In the genomic region with DNA sequence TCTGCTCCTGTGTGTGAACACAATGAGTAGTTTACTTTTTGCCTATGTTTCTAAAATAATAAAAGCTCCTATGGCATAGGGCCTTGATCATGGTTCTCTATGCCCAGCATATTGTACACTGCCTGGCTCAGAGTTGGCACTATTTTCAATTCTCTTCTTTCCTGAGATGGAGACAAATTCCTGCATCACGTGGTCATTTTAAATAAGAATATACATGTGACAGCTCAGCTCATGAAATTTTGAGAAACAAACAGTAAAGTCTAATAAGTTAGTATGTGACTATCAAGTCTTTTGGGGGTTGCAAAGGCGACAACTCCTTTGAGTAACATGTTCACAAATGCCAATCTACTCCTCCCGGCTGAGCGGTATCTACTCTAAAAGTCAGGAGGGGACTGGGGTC, we compare ENCODE assay signal across 8 mouse cellular contexts. TPM values are rescaled to one million over a fixed set of nuclear protein-coding genes. Genes with fewer than 3 reads are reported as not detected.
A peak's percentile ranks its signal among the peaks of the same experiment; 100 is the strongest.
DNase-seq lines count a peak whose midpoint lies in the region; ATAC-seq and TF ChIP-seq lines count a peak whose summit lies in the region.

No protein-coding gene starts in this region.

- WGBS in heart, embryonic 15.5 days: under 1% methylated on average over 4 of the region's 4 CpGs
- 3% methylated on average over 4 of the region's 4 CpGs for WGBS in hindbrain, embryonic 11.5 days
- WGBS in midbrain, embryonic 11.5 days: under 1% methylated on average over 4 of the region's 4 CpGs

- H3K36me3 ChIP-seq in heart, embryonic 15.5 days: peaks cover 34% of the 10 kb centered on the region
- 0 out of 2 replicates have a peak, but pooled peaks cover 10% of the 10 kb centered on the region for H3K36me3 ChIP-seq in hindbrain, embryonic 11.5 days (ENCODE audit: control insufficient read depth, insufficient read depth, low read length)
- H3K36me3 ChIP-seq in midbrain, embryonic 11.5 days (ENCODE audit: control insufficient read depth, insufficient read depth, low read length): peaks cover 7% of the 10 kb centered on the region; the same call in 1 of the 2 replicates

- CTCF ChIA-PET in Patski (lab: Charles Lee): interaction anchor here (1.0 to 1.9 kb wide), 6 partner anchors 16 to 152 kb away, joined by 3 to 5 read pairs (median 4); no protein-coding TSS in a partner anchor

- TF ChIP-seq CTCF in Patski (IDR thresholded peaks at IDR 0.05): no peak

- no peaks in the 10 kb centered on the region for H3K27me3 ChIP-seq in heart, embryonic 15.5 days
- no peaks in the 10 kb centered on the region for H3K27me3 ChIP-seq in Patski
- H3K27me3 ChIP-seq in hindbrain, embryonic 11.5 days (ENCODE audit: control insufficient read depth, insufficient read depth, low read length): no peaks in the 10 kb centered on the region
- H3K27me3 ChIP-seq in midbrain, embryonic 11.5 days (ENCODE audit: control insufficient read depth, insufficient read depth, low read length): no peaks in the 10 kb centered on the region

- H3K9me3 ChIP-seq in heart, embryonic 15.5 days (replicated peaks): no peaks in the 10 kb centered on the region
- H3K9me3 ChIP-seq in hindbrain, embryonic 11.5 days (ENCODE audit: control insufficient read depth, low read length): no peaks in the 10 kb centered on the region
- no peaks in the 10 kb centered on the region for H3K9me3 ChIP-seq in midbrain, embryonic 11.5 days (ENCODE audit: control insufficient read depth, low read length)

- peak overlapping the region; percentile 94 for H3K27ac ChIP-seq in heart, embryonic 15.5 days
- no peak overlapping the region for H3K27ac ChIP-seq in hindbrain, embryonic 11.5 days (ENCODE audit: low read depth, low read length)
- no peak overlapping the region for H3K27ac ChIP-seq in midbrain, embryonic 11.5 days (ENCODE audit: low read depth, low read length)

- H3K9ac ChIP-seq in heart, embryonic 15.5 days: peak overlapping the region; percentile 80
- peak overlapping the region; percentile 86 for H3K9ac ChIP-seq in hindbrain, embryonic 11.5 days (ENCODE audit: low read depth, low read length)
- H3K9ac ChIP-seq in midbrain, embryonic 11.5 days (ENCODE audit: low read length): peak overlapping the region; percentile 79

- no peak for DNase-seq in heart, postnatal 14 days
- DNase-seq in Patski (ENCODE audit: low read depth, low spot score): peak; percentile 3
- DNase-seq in hindbrain, embryonic 11.5 days (ENCODE audit: low spot score): no peak
- no peak for DNase-seq in midbrain, embryonic 11.5 days (ENCODE audit: low spot score, missing footprints)
- no peak for DNase-seq in gastrocnemius, adult 18-20 months (ENCODE audit: low spot score)
- DNase-seq in layer of hippocampus, postnatal 14 days (ENCODE audit: low spot score in 2 of 2): no peak
- no peak for DNase-seq in thymus, postnatal 14 days

- peaks cover 32% of the 10 kb centered on the region for H3K4me1 ChIP-seq in heart, embryonic 15.5 days (replicated peaks)
- no peaks in the 10 kb centered on the region for H3K4me1 ChIP-seq in hindbrain, embryonic 11.5 days (replicated peaks; ENCODE audit: control insufficient read depth, insufficient read depth, low read length)
- H3K4me1 ChIP-seq in midbrain, embryonic 11.5 days (ENCODE audit: control insufficient read depth, insufficient read depth, low read length): peaks cover 12% of the 10 kb centered on the region

- peak overlapping the region; percentile 83 for H3K4me3 ChIP-seq in heart, embryonic 15.5 days
- peak overlapping the region; percentile 73 for H3K4me3 ChIP-seq in hindbrain, embryonic 11.5 days (ENCODE audit: low read depth, low read length)
- peak overlapping the region; percentile 69 for H3K4me3 ChIP-seq in midbrain, embryonic 11.5 days (ENCODE audit: low read depth, low read length)

- POLR2A ChIA-PET in Patski (lab: Charles Lee): interaction anchor here (1.0 to 1.4 kb wide), 4 partner anchors 9 to 47 kb away, joined by 3 to 5 read pairs (median 3); no protein-coding TSS in a partner anchor

- intact Hi-C loops in heart, postnatal 14 days (cut with DNase I): loop anchor here (2.0 to 5.0 kb wide), 3 partner anchors 63 to 124 kb away; no protein-coding TSS in a partner anchor

- H3K4me2 ChIP-seq in heart, embryonic 15.5 days: peak overlapping the region; percentile 74
- H3K4me2 ChIP-seq in hindbrain, embryonic 11.5 days (replicated peaks; ENCODE audit: low read depth, low read length): peak overlapping the region; percentile 64
- H3K4me2 ChIP-seq in midbrain, embryonic 11.5 days: peak overlapping the region; percentile 60

- in situ Hi-C loops in Patski (cut with MboI; ENCODE audit: low pct_unique_long_range_greater_than_20kb): no loop called here

- no peak for ATAC-seq in heart, embryonic 15.5 days (replicated peaks; ENCODE audit: insufficient number of reproducible peaks, insufficient read depth, low FRiP score, low read depth)
- no peak for ATAC-seq in Patski
- ATAC-seq in hindbrain, embryonic 11.5 days (ENCODE audit: low FRiP score): no peak
- no peak for ATAC-seq in midbrain, embryonic 11.5 days (ENCODE audit: low FRiP score)

RNA-seq across cellular contexts. Expression of gene Mrrf, which starts 0.3 kb away (rescaled TPM):
- polyA plus RNA-seq in heart, embryonic 15.5 days (2015; fragmentation: Nextera tagmentation; extraction: Ambion mirVana): 32.4 and 38.6 TPM in 2 replicates
- 10 to 100 TPM; 36.2 to 45.2 TPM for total RNA-seq in heart, postnatal 14 days (2021)
- polyA plus RNA-seq in Patski (2021): 31.1 TPM
- 29.7 and 35.9 TPM in 2 replicates for polyA plus RNA-seq in hindbrain, embryonic 11.5 days (2014; fragmentation: Nextera tagmentation; extraction: Ambion mirVana)
- 29.9 and 30.8 TPM in 2 replicates for polyA plus RNA-seq in midbrain, embryonic 11.5 days (2014; fragmentation: Nextera tagmentation; extraction: Ambion mirVana)
- 10 to 100 TPM; 12.9 to 14.8 TPM for total RNA-seq in gastrocnemius, adult 18-20 months (2021)
- 10 to 100 TPM; 16.2 to 19.1 TPM for total RNA-seq in layer of hippocampus, postnatal 14 days (2021)

RNA-seq across cellular contexts. Expression of gene Rbm18, which starts 0.7 kb away (rescaled TPM):
- polyA plus RNA-seq in heart, embryonic 15.5 days (2015; fragmentation: Nextera tagmentation; extraction: Ambion mirVana): 62.6 and 63.6 TPM in 2 replicates
- 10 to 100 TPM; 33.6 to 37.8 TPM for total RNA-seq in heart, postnatal 14 days (2021)
- 37.6 TPM for polyA plus RNA-seq in Patski (2021)
- polyA plus RNA-seq in hindbrain, embryonic 11.5 days (2014; fragmentation: Nextera tagmentation; extraction: Ambion mirVana): 121 and 131 TPM in 2 replicates
- polyA plus RNA-seq in midbrain, embryonic 11.5 days (2014; fragmentation: Nextera tagmentation; extraction: Ambion mirVana): 119 and 127 TPM in 2 replicates
- 10 to 100 TPM; 31.4 to 34.1 TPM for total RNA-seq in gastrocnemius, adult 18-20 months (2021)
- total RNA-seq in layer of hippocampus, postnatal 14 days (2021): 10 to 100 TPM; 49.5 to 50.8 TPM

RNA-seq across cellular contexts. Expression of gene Lhx6, which starts 30.7 kb away (rescaled TPM):
- polyA plus RNA-seq in heart, embryonic 15.5 days (2015; fragmentation: Nextera tagmentation; extraction: Ambion mirVana): 1.5 and 2.2 TPM in 2 replicates
- 10 to 100 TPM in 1 of 2 experiments, 1 to 10 TPM in 1; 8.9 to 10.6 TPM for total RNA-seq in heart, postnatal 14 days (2021)
- polyA plus RNA-seq in Patski (2021): 10.7 TPM
- polyA plus RNA-seq in hindbrain, embryonic 11.5 days (2014; fragmentation: Nextera tagmentation; extraction: Ambion mirVana): 0.93 and 1.3 TPM in 2 replicates
- 0.92 and 1.3 TPM in 2 replicates for polyA plus RNA-seq in midbrain, embryonic 11.5 days (2014; fragmentation: Nextera tagmentation; extraction: Ambion mirVana)
- total RNA-seq in gastrocnemius, adult 18-20 months (2021): 1 to 10 TPM in 1 of 2 experiments, under 1 TPM in 1; 0.94 to 1.4 TPM
- 10 to 100 TPM; 17.5 to 19.7 TPM for total RNA-seq in layer of hippocampus, postnatal 14 days (2021)
